Mouse (Mus musculus) heart, postnatal 0 days (tissue): ENCODE measurements at regions not wholly inside any gene's neighbourhood (a gene's known extent, or its start where the extent isn't known, plus 50 kb on each side); places are given as distances from the start of the nearest gene placed in this dataset.

Experiments
- CTCF ChIP-seq: IDR thresholded peaks from 2 replicates; pipeline ENCODE4 v1.5.1; 2016; ENCODE audit warnings: antibody characterized with exemption, control low read depth, low read depth
- EP300 ChIP-seq: IDR thresholded peaks from 2 replicates; pipeline ENCODE4 v1.6.1; 2016; ENCODE audit warnings: antibody characterized with exemption, low read depth

DNA sequence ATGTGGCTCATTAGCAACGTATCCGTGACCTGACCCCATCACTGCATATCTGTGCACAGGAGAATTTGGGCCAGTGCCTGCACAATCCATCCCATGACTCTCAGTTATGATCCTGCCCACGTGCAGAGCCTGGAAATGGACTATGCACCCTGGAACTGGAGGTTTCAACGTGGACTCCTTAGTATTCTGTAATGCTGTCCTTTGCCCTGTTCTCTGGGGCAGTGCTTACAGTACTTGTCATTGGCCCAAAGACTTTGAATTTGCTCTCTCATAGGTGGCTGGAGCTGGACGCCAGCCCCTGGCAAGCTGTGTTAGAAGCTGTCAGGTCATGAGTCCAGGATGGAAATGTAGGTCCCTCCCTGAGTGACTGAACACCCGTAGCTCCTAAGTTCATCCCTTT is 269.9 kb upstream of the Mki67 start:
- TF ChIP-seq CTCF, result no peak
- no peak for TF ChIP-seq EP300
